In genomic region chr5:97081481-97081880, GRCm38 (mm10) we compare ENCODE assay signal across 8 mouse cellular contexts. TPM values are rescaled to one million over a fixed set of nuclear protein-coding genes. Genes with fewer than 3 reads are reported as not detected.
DNase-seq lines count a peak whose midpoint lies in the region; ATAC-seq and TF ChIP-seq lines count a peak whose summit lies in the region.

No protein-coding gene starts in this region.

- H3K4me3 ChIP-seq in left cerebral cortex, adult 2 months = no peak overlapping the region

- TF ChIP-seq CTCF in left cerebral cortex, adult 2 months (IDR thresholded peaks at IDR 0.05) = peak; percentile 49

- peak; percentile 43 for DNase-seq in kidney, postnatal 10 days
- DNase-seq in kidney, adult 8-10 months = no peak
- DNase-seq in Muller cell, postnatal 12 days (ENCODE audit: inconsistent ontology term) = peak; percentile 7
- DNase-seq in cerebellum, adult 8-10 months = peak; percentile 35
- DNase-seq in left cerebral cortex, adult 2 months (ENCODE audit: extremely low spot score in 1 of 2, low spot score in 2 of 2) = no peak
- no peak for DNase-seq in gastrocnemius, postnatal 10 days
- DNase-seq in thymus, postnatal 36 days = no peak

- no peak overlapping the region for H3K27ac ChIP-seq in left cerebral cortex, adult 2 months

- intact Hi-C loops in left cerebral cortex, adult 2 months (cut with DNase I) = no loop called here

- ATAC-seq in erythroblast, adult 5-6 weeks (replicated peaks; ENCODE audit: low FRiP score, poor library complexity, severe bottlenecking) = no peak

RNA-seq across cellular contexts. Expression of gene Paqr3, which starts 29.9 kb away (rescaled TPM):
- 10 to 100 TPM; 24.2 to 25.1 TPM for total RNA-seq in left cerebral cortex, adult 2 months (2021)
- total RNA-seq in erythroblast, adult 5-6 weeks (2015; ENCODE audit: low replicate concordance) = 3.7 and 5.0 TPM in 2 replicates
- total RNA-seq in erythroblast, adult 5-6 weeks (2017; ENCODE audit: low replicate concordance) = 3.6 and 5.6 TPM in 2 replicates
- 1 to 10 TPM; 2.2 to 3.0 TPM for total RNA-seq in gastrocnemius, postnatal 10 days (2021)

Comparison
In these comparisons a context has a peak if more than half of its experiments do, and no peak if none do; other contexts are left out.
1. DNase-seq: peak in kidney, postnatal 10 days (single experiment), Muller cell, postnatal 12 days (single experiment) and cerebellum, adult 8-10 months (single experiment); none in kidney, adult 8-10 months (0 of 2), left cerebral cortex, adult 2 months (0 of 2), gastrocnemius, postnatal 10 days (single experiment) and thymus, postnatal 36 days (0 of 2).